Mouse (Mus musculus) midbrain, embryonic 14.5 days (tissue): ENCODE data around the gene Lce3e. TPM values are rescaled to one million over a fixed set of nuclear protein-coding genes. Genes with fewer than 3 reads are reported as not detected.

Experiments
- ATAC-seq: fragments of 200-750 bp; cut with Nextera tagmentation; 2 replicates; pipeline ENCODE4 v1.8.0; 2017; ENCODE audit warnings: moderate number of reproducible peaks, moderate library complexity; ENCODE audit not compliant: low FRiP score, low TSS enrichment
- DNase-seq: peaks from one replicate; pipeline ENCODE4 v3.0.0-alpha.2; 2015
- H3K27ac ChIP-seq: fragments of 300-500 bp; sonication (generic); replicated peaks from 2 replicates; pipeline ENCODE4 v1.5.1; 2014; ENCODE audit warnings: mild to moderate bottlenecking, low read depth, low read length, moderate library complexity
- H3K27me3 ChIP-seq: fragments of 300-500 bp; sonication (generic); 2 replicates; pipeline ENCODE4 v1.6.1; 2014; ENCODE audit warnings: low read length, control low read depth, mixed read lengths; ENCODE audit not compliant: control insufficient read depth, insufficient read depth
- H3K36me3 ChIP-seq: fragments of 300-500 bp; sonication (generic); 2 replicates; pipeline ENCODE4 v1.6.1; 2014; ENCODE audit warnings: low read length, control low read depth; ENCODE audit not compliant: control insufficient read depth, insufficient read depth
- H3K4me1 ChIP-seq: fragments of 300-500 bp; sonication (generic); 2 replicates; pipeline ENCODE4 v1.6.1; 2014; ENCODE audit warnings: mild to moderate bottlenecking, antibody characterized with exemption, low read length, control low read depth; ENCODE audit not compliant: control insufficient read depth, insufficient read depth
- H3K4me2 ChIP-seq: fragments of 300-500 bp; sonication (generic); 2 replicates; pipeline ENCODE4 v1.6.1; 2014; ENCODE audit warnings: mild to moderate bottlenecking, low read length, moderate library complexity
- H3K4me3 ChIP-seq: fragments of 300-500 bp; sonication (generic); replicated peaks from 2 replicates; pipeline ENCODE4 v1.5.1; 2014; ENCODE audit warnings: low read depth, low read length
- H3K9ac ChIP-seq: fragments of 300-500 bp; sonication (generic); replicated peaks from 2 replicates; pipeline ENCODE4 v1.6.1; 2014; ENCODE audit warnings: mild to moderate bottlenecking, low read length, moderate library complexity
- H3K9me3 ChIP-seq: fragments of 300-500 bp; sonication (generic); 2 replicates; pipeline ENCODE4 v1.6.1; 2016; ENCODE audit warnings: low read length, control low read depth, mixed read lengths; ENCODE audit not compliant: control insufficient read depth
- WGBS: fragments of 180-500 bp; shearing (Covaris S2); extraction: QIAGEN DNeasy Blood & Tissue Kit; methylation state at CpG from one replicate; pipeline ENCODE4 v1.1.7; 2014; 5-methylcytosine and 5-hydroxymethylcytosine counted together
- polyA plus RNA-seq: library from polyadenylated mRNA; unstranded; fragments of >200 nt; fragmentation: Nextera tagmentation; extraction: Ambion mirVana; gene quantifications from 2 replicates; pipeline ENCODE4 v1.2.1, GENCODE M21; 2014

Gene Lce3e
- not detected in 2 replicates for polyA plus RNA-seq

DNA sequence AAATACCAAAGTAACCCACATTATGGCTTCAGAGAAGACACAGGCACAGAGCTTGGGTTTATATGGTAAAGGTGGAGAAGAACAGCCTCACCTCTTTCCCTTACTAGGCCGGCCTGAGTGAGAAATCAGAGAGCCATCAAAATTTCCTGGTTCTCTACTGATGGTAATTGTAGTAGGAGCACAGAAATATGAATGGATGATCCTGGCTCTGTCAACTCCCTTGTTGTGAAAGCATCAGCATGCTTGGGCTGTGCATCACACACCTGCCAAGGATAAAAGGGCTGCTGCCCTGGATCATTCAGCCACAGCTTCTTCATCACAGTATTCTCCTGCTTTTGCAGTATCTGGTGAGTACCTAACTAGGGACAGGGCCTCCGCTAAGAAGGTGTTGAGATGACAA, at the start of gene Lce3e:
Lce3e (plus strand) TSS at position 301 of the 400 bp plus-strand sequence.
- Histone ChIP-seq H3K4me1 (no peaks in the 10 kb centered on the region), H3K27me3 (no peaks in the 10 kb centered on the region), H3K9ac (no peak within 1 kb of the TSS), H3K27ac (no peak within 1 kb of the TSS), H3K4me3 (no peak within 1 kb of the TSS), H3K36me3 (no peaks in the 10 kb centered on the region), H3K9me3 (no peaks in the 10 kb centered on the region), H3K4me2 (no peak within 1 kb of the TSS)
- WGBS: 92% methylated on average over 2 of the region's 2 CpGs
- no peak for ATAC-seq
- DNase-seq: no peak

DNA sequence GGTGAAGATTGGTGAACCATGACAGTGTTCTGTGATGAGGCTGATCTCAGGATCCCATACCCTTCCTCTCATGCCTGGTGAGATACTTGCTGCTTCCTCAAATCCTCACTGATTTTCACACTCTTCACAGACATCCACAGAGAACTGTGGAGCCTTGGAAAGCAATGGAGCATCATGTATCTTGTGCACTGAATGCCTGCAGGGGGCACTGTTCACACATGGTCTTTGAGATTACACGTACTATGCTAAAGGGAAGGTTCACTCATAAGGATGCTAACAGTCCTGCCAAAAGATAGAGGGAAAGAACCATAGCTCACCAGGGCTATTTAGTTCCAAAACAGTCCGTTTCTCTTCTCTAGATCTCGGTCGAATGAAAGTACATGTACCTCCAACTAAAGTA, 46.5 kb upstream of the Lce3e start:
- no peak for ATAC-seq
- no peak overlapping the region for H3K4me2 ChIP-seq

DNA sequence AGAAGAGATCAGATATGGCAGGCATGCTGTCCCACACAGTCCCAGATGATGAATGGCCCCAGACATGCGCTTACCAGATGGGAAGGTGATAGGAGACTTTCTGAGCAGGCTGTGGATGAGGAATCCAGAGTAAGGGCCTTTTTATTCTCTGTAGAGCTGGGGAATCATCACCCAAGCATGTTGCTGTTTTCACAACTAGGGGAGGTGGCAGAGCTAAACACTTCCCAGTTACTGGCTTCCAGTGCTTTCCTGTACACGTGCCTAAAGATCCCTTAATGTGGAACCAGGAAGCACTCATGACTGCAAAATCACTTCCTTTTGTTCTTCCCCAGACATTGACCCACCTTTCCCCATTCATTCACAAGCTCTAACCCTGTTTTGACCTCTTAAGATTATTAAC, 40.7 kb upstream of the Lce3e start, which contains the start of gene Lce3a:
Lce3a (minus strand) TSS at position 101 of the 400 bp plus-strand sequence.
- DNase-seq (no peak), ATAC-seq (no peak)
- Histone ChIP-seq H3K4me3 (no peak within 1 kb of the TSS), H3K9ac (no peak within 1 kb of the TSS), H3K9me3 (no peaks in the 10 kb centered on the region), H3K4me1 (no peaks in the 10 kb centered on the region), H3K27ac (no peak within 1 kb of the TSS), H3K27me3 (no peaks in the 10 kb centered on the region), H3K36me3 (no peaks in the 10 kb centered on the region), H3K4me2 (no peak within 1 kb of the TSS)
- WGBS: 83% methylated on average over 2 of the region's 2 CpGs

More for the DNA sequence above, 46.5 kb upstream of the Lce3e start:
- no peak overlapping the region for H3K4me3 ChIP-seq
- no peaks in the 10 kb centered on the region for H3K27me3 ChIP-seq
- no peaks in the 10 kb centered on the region for H3K9me3 ChIP-seq
- no peak overlapping the region for H3K9ac ChIP-seq
- H3K36me3 ChIP-seq: no peaks in the 10 kb centered on the region
- no peaks in the 10 kb centered on the region for H3K4me1 ChIP-seq
- DNase-seq: peak; percentile 52
- 65% methylated on average over 4 of the region's 4 CpGs for WGBS
- no peak overlapping the region for H3K27ac ChIP-seq

DNA sequence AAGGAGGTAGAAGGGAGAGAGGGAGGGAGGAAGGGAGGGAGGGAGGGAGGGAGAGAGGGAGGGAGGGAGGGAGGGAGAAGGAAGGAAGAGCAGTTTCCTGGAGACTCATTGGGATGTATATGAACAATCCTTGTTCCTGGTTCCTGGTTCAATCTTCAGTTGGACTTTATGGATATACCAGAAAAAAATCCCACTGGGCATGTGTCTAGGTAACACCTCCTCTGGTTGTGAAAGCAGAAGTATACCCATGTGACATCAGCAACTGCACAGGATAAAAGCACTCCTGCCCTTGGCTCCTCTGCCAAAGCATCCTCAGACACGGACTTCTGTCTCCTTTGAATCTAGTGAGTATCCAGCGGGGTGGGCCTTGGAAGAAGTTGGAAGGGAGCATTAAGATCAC, 34.2 kb upstream of the Lce3e start, which contains the start of gene Lce3b:
Lce3b (plus strand) TSS at position 301 of the 400 bp plus-strand sequence.
- no peak for DNase-seq
- 68% methylated on average over 2 of the region's 2 CpGs for WGBS

DNA sequence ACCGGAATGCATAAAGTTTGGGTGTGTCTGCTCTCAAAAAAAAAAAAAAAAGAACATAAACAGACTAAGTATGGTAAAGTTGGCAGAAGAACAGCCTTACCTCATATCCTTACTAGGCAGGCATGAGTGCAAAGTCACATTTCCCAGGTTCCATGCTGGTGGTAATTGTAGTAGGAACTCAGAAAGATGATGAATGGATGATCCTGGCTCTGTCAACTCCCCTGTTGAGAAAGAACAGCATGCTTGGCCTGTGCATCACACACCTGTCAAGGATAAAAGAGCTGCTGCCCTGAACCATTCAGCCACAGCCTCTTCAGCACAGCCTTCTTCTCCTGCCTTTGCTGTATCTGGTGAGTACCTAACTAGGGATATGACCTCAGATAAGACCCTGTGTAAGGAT, 22.7 kb upstream of the Lce3e start, which contains the start of gene Lce3c:
Lce3c (plus strand) TSS at position 301 of the 400 bp plus-strand sequence.
- DNase-seq (no peak), ATAC-seq (no peak)
- no peak within 1 kb of the TSS for H3K27ac ChIP-seq
- H3K9ac ChIP-seq: no peak within 1 kb of the TSS
- no peak within 1 kb of the TSS for H3K4me2 ChIP-seq
- H3K4me3 ChIP-seq: no peak within 1 kb of the TSS
- no peaks in the 10 kb centered on the region for H3K27me3 ChIP-seq
- no peaks in the 10 kb centered on the region for H3K36me3 ChIP-seq
- no peaks in the 10 kb centered on the region for H3K4me1 ChIP-seq
- H3K9me3 ChIP-seq: no peaks in the 10 kb centered on the region
- WGBS: 81% methylated on average over 1 of the region's 1 CpGs

More for the DNA sequence above, 34.2 kb upstream of the Lce3e start, which contains the start of gene Lce3b:
- ATAC-seq: no peak
- no peak within 1 kb of the TSS for H3K27ac ChIP-seq
- no peak within 1 kb of the TSS for H3K4me3 ChIP-seq
- H3K27me3 ChIP-seq: no peaks in the 10 kb centered on the region
- no peak within 1 kb of the TSS for H3K4me2 ChIP-seq
- no peak within 1 kb of the TSS for H3K9ac ChIP-seq
- no peaks in the 10 kb centered on the region for H3K36me3 ChIP-seq
- no peaks in the 10 kb centered on the region for H3K4me1 ChIP-seq
- no peaks in the 10 kb centered on the region for H3K9me3 ChIP-seq

DNA sequence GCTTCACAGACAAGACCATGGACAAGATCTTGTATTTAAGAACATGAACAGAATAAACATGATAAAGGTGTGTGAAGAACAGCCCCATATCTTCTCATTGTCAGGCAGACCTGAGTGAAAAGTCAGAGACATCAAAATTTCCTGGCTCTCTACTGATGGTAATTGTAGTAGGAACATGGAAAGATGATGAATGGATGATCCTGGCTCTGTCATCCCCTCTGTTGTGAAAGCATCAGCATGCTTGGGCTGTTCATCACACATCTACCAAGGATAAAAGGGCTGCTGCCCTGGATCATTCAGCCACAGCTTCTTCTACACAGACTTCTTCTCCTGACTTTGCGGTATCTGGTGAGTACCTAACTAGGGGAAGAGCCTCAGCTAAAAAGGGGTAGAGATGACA, 9.8 kb upstream of the Lce3e start, which contains the start of gene Lce3d:
Lce3d (plus strand) TSS at position 301 of the 400 bp plus-strand sequence.
- no peak within 1 kb of the TSS for H3K9ac ChIP-seq
- no peak for DNase-seq
- H3K36me3 ChIP-seq: no peaks in the 10 kb centered on the region
- H3K4me2 ChIP-seq: no peak within 1 kb of the TSS
- H3K27me3 ChIP-seq: no peaks in the 10 kb centered on the region
- WGBS: 86% methylated on average over 1 of the region's 1 CpGs
- no peaks in the 10 kb centered on the region for H3K4me1 ChIP-seq
- H3K27ac ChIP-seq: no peak within 1 kb of the TSS
- no peak within 1 kb of the TSS for H3K4me3 ChIP-seq
- no peak for ATAC-seq
- H3K9me3 ChIP-seq: no peaks in the 10 kb centered on the region

DNA sequence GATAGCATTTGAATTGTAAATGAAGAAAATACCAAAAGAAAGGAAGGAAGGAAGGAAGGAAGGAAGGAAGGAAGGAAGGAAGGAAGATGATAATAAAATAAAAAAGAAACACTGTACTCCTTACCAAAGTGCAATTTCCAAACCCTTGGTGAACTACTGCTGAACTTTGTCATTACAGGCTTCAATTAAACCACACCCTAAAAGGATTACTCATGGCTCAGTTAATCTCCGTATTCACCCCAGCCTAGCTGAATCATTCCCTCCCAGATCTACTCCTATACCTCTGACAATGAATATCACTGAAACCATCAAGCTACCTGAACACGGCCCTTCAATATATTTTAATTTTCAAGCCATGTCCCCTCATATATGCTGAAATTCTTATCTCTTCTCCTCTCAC, 11.6 kb downstream of the Lce3e start:
- no peaks in the 10 kb centered on the region for H3K9me3 ChIP-seq
- H3K27ac ChIP-seq: no peak overlapping the region
- H3K27me3 ChIP-seq: no peaks in the 10 kb centered on the region
- H3K36me3 ChIP-seq: no peaks in the 10 kb centered on the region
- DNase-seq (no peak), ATAC-seq (no peak)
- no peak overlapping the region for H3K4me3 ChIP-seq
- 71% methylated on average over 2 of the region's 2 CpGs for WGBS
- no peaks in the 10 kb centered on the region for H3K4me1 ChIP-seq
- H3K4me2 ChIP-seq: no peak overlapping the region
- no peak overlapping the region for H3K9ac ChIP-seq

DNA sequence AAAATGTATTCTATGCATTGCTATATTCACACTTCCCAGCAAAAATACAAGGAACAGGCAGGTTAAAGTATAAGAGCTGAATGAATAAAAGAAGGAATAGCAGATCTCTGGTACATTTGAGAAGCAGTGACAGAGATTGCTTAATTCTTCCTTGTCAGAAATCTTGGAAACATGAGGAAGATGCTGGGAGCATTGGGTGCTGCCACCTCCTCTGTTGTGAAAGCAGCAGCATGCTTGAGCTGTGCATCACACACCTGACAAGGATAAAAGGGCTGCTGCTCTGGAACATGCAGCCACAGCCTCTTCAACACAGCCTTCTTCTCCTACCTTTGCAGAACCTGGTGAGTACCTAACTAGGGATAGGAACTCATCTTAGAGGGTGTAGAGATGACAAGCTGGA, 25.1 kb downstream of the Lce3e start, which contains the start of gene Lce3f:
Lce3f (plus strand) TSS at position 301 of the 400 bp plus-strand sequence.
- Histone ChIP-seq H3K9ac (no peak within 1 kb of the TSS), H3K4me3 (no peak within 1 kb of the TSS), H3K9me3 (no peaks in the 10 kb centered on the region), H3K27ac (no peak within 1 kb of the TSS), H3K27me3 (no peaks in the 10 kb centered on the region), H3K4me2 (no peak within 1 kb of the TSS), H3K36me3 (no peaks in the 10 kb centered on the region), H3K4me1 (no peaks in the 10 kb centered on the region)
- ATAC-seq (no peak), DNase-seq (no peak)

DNA sequence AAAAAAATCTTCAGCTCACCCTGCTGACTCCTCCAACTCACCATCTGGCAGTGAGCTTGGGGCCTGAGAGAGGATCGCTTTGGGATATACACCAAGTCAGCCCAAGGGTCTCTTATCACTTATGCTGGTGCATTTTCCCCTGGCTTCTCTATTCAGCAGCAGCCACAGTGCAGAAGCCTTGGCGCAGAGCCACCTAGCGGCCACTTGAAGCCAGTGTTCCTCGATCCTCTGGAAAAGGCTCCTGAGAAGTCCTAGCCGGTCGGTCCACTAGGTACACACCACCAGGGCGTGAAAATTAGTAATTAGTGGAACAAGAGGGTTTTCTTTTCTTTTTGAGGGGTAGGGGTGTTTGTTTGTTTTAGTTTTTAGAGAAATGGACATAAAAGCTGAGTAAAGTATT, 31.8 kb downstream of the Lce3e start:
- 6% methylated on average over 7 of the region's 7 CpGs for WGBS

More for the DNA sequence above, 31.8 kb downstream of the Lce3e start:
- peak; percentile 92 for DNase-seq
- H3K4me1 ChIP-seq: no peaks in the 10 kb centered on the region
- no peaks in the 10 kb centered on the region for H3K36me3 ChIP-seq
- no peak overlapping the region for H3K27ac ChIP-seq
- no peak overlapping the region for H3K4me2 ChIP-seq
- H3K27me3 ChIP-seq: no peaks in the 10 kb centered on the region
- ATAC-seq: peak; percentile 88
- no peaks in the 10 kb centered on the region for H3K9me3 ChIP-seq
- H3K9ac ChIP-seq: no peak overlapping the region
- no peak overlapping the region for H3K4me3 ChIP-seq
